Mouse (Mus musculus) myocyte (in vitro differentiated cells): ENCODE results near the gene Spata21.

Experiments
- MAX ChIP-seq: IDR thresholded peaks from one replicate; pipeline ENCODE4 v1.6.1; 2011; ENCODE audit warnings: low read depth, mild to moderate bottlenecking, control low read depth
- MYOG ChIP-seq, 3 experiments: IDR thresholded peaks; one replicate each; pipeline ENCODE4 v1.6.1; 2011; ENCODE audit warnings: control low read depth in 2 of 3, low read depth in 2 of 3, mild to moderate bottlenecking in 2 of 3; ENCODE audit not compliant: insufficient read length in 2 of 3, control insufficient read depth in 1 of 3, insufficient read depth in 1 of 3
- POLR2A ChIP-seq: IDR thresholded peaks from one replicate; pipeline ENCODE4 v1.6.1; 2011; ENCODE audit warnings: low read depth, mild to moderate bottlenecking, control low read depth, moderate library complexity; ENCODE audit not compliant: insufficient read length
- POLR2AphosphoS2 ChIP-seq: IDR thresholded peaks from one replicate; pipeline ENCODE4 v1.6.1; 2011; ENCODE audit warnings: low read depth, control low read depth; ENCODE audit not compliant: insufficient read length
- REST ChIP-seq: IDR thresholded peaks from one replicate; pipeline ENCODE4 v1.6.1; 2011; ENCODE audit warnings: mild to moderate bottlenecking, control low read depth, moderate library complexity; ENCODE audit not compliant: insufficient read depth, insufficient read length
- SRF ChIP-seq: IDR thresholded peaks from one replicate; pipeline ENCODE4 v1.6.1; 2011; ENCODE audit warnings: low read depth; ENCODE audit not compliant: control insufficient read depth, insufficient read length
- TCF12 ChIP-seq: IDR thresholded peaks from one replicate; pipeline ENCODE4 v1.6.1; 2011; ENCODE audit warnings: mild to moderate bottlenecking, control low read depth; ENCODE audit not compliant: poor library complexity, insufficient read depth, severe bottlenecking
- TCF3 ChIP-seq: IDR thresholded peaks from one replicate; pipeline ENCODE4 v1.6.1; 2011; ENCODE audit warnings: low read depth, control low read depth; ENCODE audit not compliant: insufficient read length
- USF1 ChIP-seq: IDR thresholded peaks from one replicate; pipeline ENCODE4 v1.6.1; 2011; ENCODE audit warnings: low read depth, mild to moderate bottlenecking, control low read depth, moderate library complexity

GRCm38 (mm10) chr4:141059616-141060425, 28.3 kb upstream of the Spata21 start:
- TF ChIP-seq POLR2A (no peak), MYOG (IDR thresholded peaks at IDR 0.05; ENCODE audit: control insufficient read depth in 1 of 3, insufficient read depth in 1 of 3, insufficient read length in 2 of 3, low read depth in 2 of 3) (no peak), USF1 (no peak), MAX (no peak), SRF (no peak), TCF3 (no peak), POLR2AphosphoS2 (no peak), TCF12 (no peak), REST (no peak)
